Mouse (Mus musculus) lung, embryonic 14.5 days (tissue): ENCODE measurements around the gene Ppil3. TPM values are rescaled to one million over a fixed set of nuclear protein-coding genes. Genes with fewer than 3 reads are reported as not detected.

Experiments
- ATAC-seq: fragments of 200-750 bp; cut with Nextera tagmentation; 2 replicates; pipeline ENCODE4 v1.8.0; 2017; ENCODE audit warnings: mild to moderate bottlenecking, moderate TSS enrichment, moderate library complexity; ENCODE audit not compliant: insufficient read depth
- DNase-seq: peaks from one replicate; pipeline ENCODE4 v3.0.0-alpha.2; 2015
- H3K27ac ChIP-seq: fragments of 300-500 bp; sonication (generic); 2 replicates; pipeline ENCODE4 v1.5.1; 2014; ENCODE audit warnings: low read depth, mild to moderate bottlenecking, moderate library complexity
- H3K27me3 ChIP-seq: fragments of 300-500 bp; sonication (generic); 2 replicates; pipeline ENCODE4 v1.6.1; 2014; ENCODE audit warnings: low read length, control low read depth; ENCODE audit not compliant: insufficient read depth
- H3K36me3 ChIP-seq: fragments of 300-500 bp; sonication (generic); 2 replicates; pipeline ENCODE4 v1.6.1; 2014; ENCODE audit warnings: control low read depth; ENCODE audit not compliant: insufficient read depth
- H3K4me1 ChIP-seq: fragments of 300-500 bp; sonication (generic); 2 replicates; pipeline ENCODE4 v1.6.1; 2014; ENCODE audit warnings: antibody characterized with exemption, control low read depth; ENCODE audit not compliant: insufficient read depth
- H3K4me2 ChIP-seq: fragments of 300-500 bp; sonication (generic); 2 replicates; pipeline ENCODE4 v1.6.1; 2014; ENCODE audit warnings: mild to moderate bottlenecking
- H3K4me3 ChIP-seq: fragments of 300-500 bp; sonication (generic); 2 replicates; pipeline ENCODE4 v1.5.1; 2014; ENCODE audit warnings: low read depth, low read length
- H3K9ac ChIP-seq: fragments of 300-500 bp; sonication (generic); 2 replicates; pipeline ENCODE4 v1.6.1; 2014
- H3K9me3 ChIP-seq: fragments of 300-500 bp; sonication (generic); 2 replicates; pipeline ENCODE4 v1.6.1; 2016; ENCODE audit warnings: low read depth, low read length, control low read depth
- CTCF ChIP-seq: IDR thresholded peaks from 2 replicates; pipeline ENCODE4 v1.5.1; 2016; ENCODE audit warnings: antibody characterized with exemption, low read depth
- WGBS: fragments of 180-500 bp; shearing (Covaris S2); extraction: QIAGEN DNeasy Blood & Tissue Kit; methylation state at CpG from one replicate; pipeline ENCODE4 v1.1.7; 2014; 5-methylcytosine and 5-hydroxymethylcytosine counted together
- polyA plus RNA-seq: library from polyadenylated mRNA; unstranded; fragments of >200 nt; fragmentation: Nextera tagmentation; extraction: Ambion mirVana; gene quantifications from 2 replicates; pipeline ENCODE4 v1.2.1, GENCODE M21; 2014

The Ppil3 gene
- polyA plus RNA-seq, 1 experiment from 2014 or later, result 61.5 TPM

DNA sequence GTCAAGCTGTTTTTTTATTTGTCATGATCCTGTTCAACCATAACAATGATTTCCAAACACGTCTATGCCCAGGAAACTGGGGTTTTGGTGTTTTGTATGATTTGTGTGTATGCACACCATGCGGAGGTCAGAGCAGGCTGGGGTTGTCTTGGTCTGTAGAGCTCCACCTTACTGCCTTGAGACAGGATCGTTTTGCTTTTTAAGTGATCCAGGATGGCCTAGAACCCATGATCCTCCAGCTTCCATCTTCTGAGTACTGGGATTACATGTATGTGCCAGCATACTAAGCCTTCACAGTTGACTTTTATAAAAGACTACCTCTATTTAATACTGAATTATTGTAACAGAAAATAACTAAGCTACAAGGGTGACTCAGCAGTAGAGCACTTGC, 35.1 kb downstream of the Ppil3 start:
- DNase-seq (no peak), ATAC-seq (no peak)
- no peak for TF ChIP-seq CTCF
- no peaks in the 10 kb centered on the region for H3K27me3 ChIP-seq
- no peak overlapping the region for H3K4me3 ChIP-seq
- no peaks in the 10 kb centered on the region for H3K4me1 ChIP-seq
- H3K4me2 ChIP-seq, result no peak overlapping the region
- WGBS, result 75% methylated on average over 3 of the region's 3 CpGs
- H3K27ac ChIP-seq, result no peak overlapping the region
- H3K9ac ChIP-seq, result no peak overlapping the region
- no peaks in the 10 kb centered on the region for H3K9me3 ChIP-seq
- H3K36me3 ChIP-seq, result peaks cover 80% of the 10 kb centered on the region

DNA sequence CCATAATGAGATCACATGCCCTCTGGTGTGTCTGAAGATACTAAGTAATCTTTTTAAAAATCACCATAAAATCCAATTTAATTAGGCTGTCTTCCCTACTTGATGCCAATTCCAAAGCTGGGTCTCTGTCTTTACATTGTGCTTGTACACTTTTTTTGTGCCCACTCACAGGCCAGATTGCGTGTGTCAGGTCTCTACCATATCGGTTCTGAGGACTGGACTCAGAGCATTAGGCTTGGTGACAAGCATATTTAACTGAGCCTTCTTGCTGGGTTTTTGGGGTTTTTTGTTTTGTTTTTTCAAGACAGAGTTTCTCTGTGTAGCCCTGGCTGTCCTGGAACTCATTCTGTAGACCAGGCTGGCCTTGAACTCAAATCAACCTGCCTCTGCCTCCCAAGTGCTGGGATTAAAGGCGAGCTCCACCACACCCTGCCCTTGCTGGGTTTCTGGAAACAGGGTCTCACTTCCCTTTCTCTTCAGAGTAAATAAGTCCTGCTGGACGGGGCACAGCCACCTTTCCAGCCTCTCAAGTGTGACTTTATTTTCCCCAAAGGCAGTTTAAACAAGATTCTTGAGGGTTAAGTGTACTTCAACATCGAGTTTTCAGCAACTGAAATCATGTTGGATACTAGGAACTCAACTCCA, 35.6 kb downstream of the Ppil3 start:
- Histone ChIP-seq H3K9ac (no peak overlapping the region), H3K9me3 (no peaks in the 10 kb centered on the region), H3K27ac (no peak overlapping the region), H3K27me3 (no peaks in the 10 kb centered on the region), H3K4me3 (no peak overlapping the region), H3K4me1 (no peaks in the 10 kb centered on the region), H3K4me2 (no peak overlapping the region), H3K36me3 (peaks cover 77% of the 10 kb centered on the region)
- ATAC-seq, result no peak
- TF ChIP-seq CTCF, result no peak
- DNase-seq, result peak; percentile 8
- 66% methylated on average over 5 of the region's 5 CpGs for WGBS

- Histone ChIP-seq H3K27ac (no peak overlapping the region), H3K9me3 (no peaks in the 10 kb centered on the region), H3K4me2 (no peak overlapping the region), H3K36me3 (peaks cover 77% of the 10 kb centered on the region), H3K4me3 (no peak overlapping the region), H3K27me3 (no peaks in the 10 kb centered on the region), H3K4me1 (no peaks in the 10 kb centered on the region), H3K9ac (no peak overlapping the region)
- 83% methylated on average over 6 of the region's 6 CpGs for WGBS
- DNase-seq (no peak), ATAC-seq (no peak)
- TF ChIP-seq CTCF, result no peak
These were observed 37.1 kb downstream of the Ppil3 start for GRCm38 (mm10) chr1:58408141-58408540.

DNA sequence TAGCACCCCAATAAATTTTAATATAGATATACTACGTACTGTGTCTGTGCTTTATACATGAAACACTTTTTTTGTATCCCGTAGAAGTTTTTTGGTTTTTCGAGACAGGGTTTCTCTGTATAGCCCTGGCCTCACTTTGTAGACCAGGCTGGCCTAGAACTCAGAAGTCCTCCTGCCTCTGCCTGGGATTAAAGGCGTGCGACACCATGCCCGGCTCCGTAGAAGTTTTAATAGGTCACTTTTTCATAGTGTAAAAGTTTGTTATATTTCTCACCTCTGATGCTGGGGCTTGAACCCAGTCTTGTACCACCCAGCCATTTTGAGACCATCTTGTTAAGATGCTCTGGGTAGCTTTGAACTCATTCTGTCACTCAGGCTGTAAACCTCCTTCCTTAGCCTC, 38.0 kb downstream of the Ppil3 start:
- 95% methylated on average over 7 of the region's 7 CpGs for WGBS
- H3K4me1 ChIP-seq, result no peaks in the 10 kb centered on the region
- no peak for TF ChIP-seq CTCF
- no peak overlapping the region for H3K9ac ChIP-seq
- no peak overlapping the region for H3K4me2 ChIP-seq
- H3K36me3 ChIP-seq, result peaks cover 77% of the 10 kb centered on the region
- no peak overlapping the region for H3K4me3 ChIP-seq
- no peaks in the 10 kb centered on the region for H3K27me3 ChIP-seq
- H3K9me3 ChIP-seq, result no peaks in the 10 kb centered on the region
- H3K27ac ChIP-seq, result no peak overlapping the region
- DNase-seq, result no peak
- ATAC-seq, result no peak

DNA sequence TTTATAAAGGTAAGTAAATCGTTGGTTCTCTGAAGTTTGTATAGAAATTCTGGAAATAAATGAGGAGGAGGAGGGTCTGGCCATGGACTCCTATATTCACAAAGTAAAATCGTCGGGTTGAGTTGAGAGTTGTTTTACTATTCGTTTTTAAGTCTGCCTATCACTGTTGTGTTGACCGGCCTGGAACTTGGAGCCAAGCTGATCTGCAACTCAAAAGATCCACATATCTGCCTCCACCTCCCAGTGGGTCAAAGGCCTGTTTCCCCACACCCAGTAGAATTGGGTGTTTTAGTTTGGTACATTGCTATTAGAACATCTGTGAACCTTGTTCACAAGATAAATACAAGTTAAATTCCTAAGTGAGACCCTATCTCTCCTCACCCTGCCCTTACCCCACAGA, 41.5 kb downstream of the Ppil3 start:
- no peak overlapping the region for H3K27ac ChIP-seq
- DNase-seq (no peak), ATAC-seq (no peak)
- no peak overlapping the region for H3K9ac ChIP-seq
- H3K4me2 ChIP-seq, result no peak overlapping the region
- peaks cover 82% of the 10 kb centered on the region for H3K36me3 ChIP-seq
- no peaks in the 10 kb centered on the region for H3K27me3 ChIP-seq
- no peak for TF ChIP-seq CTCF
- no peaks in the 10 kb centered on the region for H3K9me3 ChIP-seq
- no peaks in the 10 kb centered on the region for H3K4me1 ChIP-seq
- no peak overlapping the region for H3K4me3 ChIP-seq
- 90% methylated on average over 5 of the region's 5 CpGs for WGBS

DNA sequence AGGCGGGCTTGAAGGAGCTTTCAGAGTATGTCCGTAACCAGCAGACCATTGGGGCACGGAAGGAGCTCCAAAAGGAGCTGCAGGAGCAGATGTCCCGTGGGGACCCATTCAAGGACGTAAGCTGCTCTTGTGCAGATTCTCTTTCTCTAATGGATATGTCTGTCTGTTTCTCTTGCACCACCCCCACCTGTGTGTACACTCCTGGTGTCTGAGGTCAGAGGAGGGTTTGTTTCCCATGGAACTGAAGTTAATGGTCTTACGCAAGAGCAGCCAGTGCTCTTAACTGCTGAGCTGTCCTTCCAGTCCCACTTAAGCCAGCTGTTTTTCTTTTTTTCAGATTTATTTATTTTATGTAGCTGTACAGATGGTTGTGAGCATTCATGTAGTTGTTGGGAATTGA, 43.9 kb downstream of the Ppil3 start:
- Histone ChIP-seq H3K9me3 (no peaks in the 10 kb centered on the region), H3K4me2 (no peak overlapping the region), H3K4me1 (no peaks in the 10 kb centered on the region), H3K27ac (no peak overlapping the region), H3K36me3 (peaks cover 90% of the 10 kb centered on the region), H3K4me3 (no peak overlapping the region), H3K9ac (no peak overlapping the region), H3K27me3 (no peaks in the 10 kb centered on the region)
- TF ChIP-seq CTCF, result no peak
- no peak for DNase-seq
- no peak for ATAC-seq
- WGBS, result 89% methylated on average over 6 of the region's 6 CpGs

GRCm38 (mm10) chr1:58397731-58398130, 47.6 kb downstream of the Ppil3 start:
- peaks cover 81% of the 10 kb centered on the region for H3K36me3 ChIP-seq
- H3K4me3 ChIP-seq, result no peak overlapping the region
- no peak overlapping the region for H3K4me2 ChIP-seq
- H3K9me3 ChIP-seq, result no peaks in the 10 kb centered on the region
- no peak for TF ChIP-seq CTCF
- ATAC-seq (no peak), DNase-seq (no peak)
- no peaks in the 10 kb centered on the region for H3K27me3 ChIP-seq
- 93% methylated on average over 6 of the region's 6 CpGs for WGBS
- H3K4me1 ChIP-seq, result no peaks in the 10 kb centered on the region
- H3K9ac ChIP-seq, result no peak overlapping the region
- H3K27ac ChIP-seq, result no peak overlapping the region

GRCm38 (mm10) chr1:58396179-58396578, 49.1 kb downstream of the Ppil3 start:
- 0 out of 2 replicates have a peak, but pooled peaks have one; percentile 27 for TF ChIP-seq CTCF
- Histone ChIP-seq H3K4me2 (no peak overlapping the region), H3K36me3 (peaks cover 67% of the 10 kb centered on the region), H3K4me3 (no peak overlapping the region), H3K9ac (no peak overlapping the region), H3K27me3 (no peaks in the 10 kb centered on the region), H3K4me1 (0 out of 2 replicates have a peak, but pooled peaks cover 5% of the 10 kb centered on the region), H3K27ac (no peak overlapping the region), H3K9me3 (no peaks in the 10 kb centered on the region)
- peak; percentile 12 for DNase-seq
- WGBS, result 93% methylated on average over 1 of the region's 1 CpGs
- ATAC-seq, result no peak
